Mouse (Mus musculus) spleen, postnatal 36 days (tissue): Measurements from ENCODE around the gene Zbtb20.
A peak's percentile ranks its signal among the peaks of the same experiment; 100 is the strongest.

Source experiments
- DNase-seq, 2 experiments: peaks; one replicate each; pipeline ENCODE4 v3.0.0; 2022; ENCODE audit warnings: low spot score in 2 of 2, mixed read lengths in 1 of 2

The Zbtb20 gene

DNA sequence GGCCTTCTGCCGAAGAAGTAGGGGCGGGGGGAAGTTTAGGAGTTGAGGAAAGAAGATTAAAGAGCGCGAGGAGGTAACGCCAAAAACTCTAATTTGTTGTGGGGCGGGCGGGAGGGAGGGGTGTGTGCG, at the start of gene Zbtb20:
TSS of gene Zbtb20 (plus strand) at position 30 of the 129 bp plus-strand sequence.
- no peak for DNase-seq

DNA sequence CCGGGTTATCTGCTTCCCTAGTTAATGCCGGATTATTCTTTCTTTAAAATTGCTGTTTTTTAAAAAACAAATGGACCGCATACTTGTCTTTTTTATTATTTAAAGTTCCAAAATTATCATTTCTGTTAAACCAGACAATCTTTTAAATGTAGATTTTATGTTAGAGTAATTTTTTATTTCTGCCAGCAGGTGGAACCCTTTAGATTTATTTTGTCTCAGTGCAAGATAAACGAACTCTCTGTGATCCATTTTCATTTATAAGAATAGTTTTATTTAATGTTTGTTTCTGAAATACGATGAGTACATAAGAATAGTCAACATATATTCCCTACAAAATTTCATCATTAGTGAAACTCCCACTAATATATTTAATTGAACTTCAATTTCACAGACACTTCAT, 39.7 kb upstream of the Zbtb20 start:
- no peak for DNase-seq

DNA sequence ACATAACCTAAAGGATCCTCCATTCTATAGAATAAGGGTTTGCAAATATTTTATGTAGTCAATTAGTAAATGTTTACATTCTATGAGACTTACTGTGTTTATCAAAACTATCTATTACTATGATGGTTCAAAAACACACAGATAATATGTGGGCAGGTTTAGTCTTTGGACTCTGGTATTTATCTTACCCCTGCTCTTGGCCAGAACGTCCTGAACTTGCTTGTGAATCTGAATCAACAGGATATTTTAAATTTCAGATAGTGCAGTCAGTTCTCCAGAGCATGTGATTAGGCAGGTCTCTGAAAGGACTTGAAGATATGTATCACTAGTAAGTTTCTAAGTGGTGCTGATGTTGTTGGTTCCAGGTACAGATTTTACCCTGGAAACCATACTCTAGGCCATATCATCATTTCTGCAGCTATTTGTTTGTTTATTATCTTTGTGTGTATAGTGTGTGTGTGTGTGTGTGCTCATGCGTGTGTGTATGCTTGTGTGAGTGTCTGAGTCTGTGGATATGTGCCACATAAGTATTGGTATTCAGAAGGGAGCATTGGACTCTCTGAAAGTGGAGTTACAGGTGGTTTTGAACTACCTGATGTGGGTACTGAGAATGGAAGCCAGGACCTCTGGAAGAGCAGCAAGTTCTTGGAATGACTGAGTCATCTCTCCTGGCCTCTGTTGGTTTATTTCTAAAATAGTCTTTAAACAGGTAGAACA, 39.1 kb upstream of the Zbtb20 start:
- DNase-seq = no peak

DNA sequence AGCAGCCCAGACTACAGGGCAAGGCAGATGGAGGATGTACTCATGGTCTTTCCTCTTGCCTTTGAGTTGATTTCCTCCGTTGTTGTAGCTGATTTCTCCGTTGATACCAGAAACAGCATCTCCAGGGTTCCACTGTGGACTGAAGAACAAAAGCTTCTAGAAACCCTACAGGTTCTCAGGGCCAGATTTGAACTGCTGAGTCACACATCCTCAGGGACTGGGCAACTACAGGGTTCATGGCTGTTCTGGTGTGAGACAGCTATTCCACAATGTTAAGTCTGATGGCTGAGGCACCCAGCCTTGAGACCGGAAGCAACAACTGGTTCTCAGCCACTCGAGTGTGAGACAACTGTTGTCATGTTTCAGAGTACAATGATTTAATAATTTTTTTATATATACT, 37.5 kb upstream of the Zbtb20 start:
- DNase-seq = no peak

DNA sequence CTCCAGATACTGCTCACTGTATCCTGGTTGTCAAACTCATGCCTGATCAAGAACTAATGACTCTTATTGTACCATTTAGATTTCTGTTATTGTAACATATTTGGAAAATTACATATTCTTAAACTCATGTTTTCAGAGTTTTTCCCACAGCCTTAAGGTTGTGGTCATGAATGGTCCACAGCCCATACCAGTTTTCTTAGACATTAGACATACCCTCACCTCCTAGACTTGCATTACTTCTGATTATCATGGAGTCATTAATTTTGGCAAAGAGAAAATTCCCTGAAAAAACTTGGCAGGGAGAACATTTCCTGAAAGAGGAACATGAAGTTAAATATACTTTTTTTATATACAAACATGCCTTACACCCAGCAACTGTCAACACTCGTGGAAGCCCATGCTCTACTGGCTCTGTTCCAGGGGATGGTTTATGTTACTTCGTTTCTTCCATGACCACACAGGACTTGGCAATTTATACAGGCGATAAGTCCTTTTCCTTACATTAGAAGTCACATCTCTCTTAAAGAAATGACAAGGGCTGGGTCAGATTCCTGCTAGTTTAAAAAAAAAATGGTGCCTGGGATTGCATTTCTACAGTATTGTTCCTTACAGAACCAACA, 18.0 kb upstream of the Zbtb20 start:
- DNase-seq = no peak

DNA sequence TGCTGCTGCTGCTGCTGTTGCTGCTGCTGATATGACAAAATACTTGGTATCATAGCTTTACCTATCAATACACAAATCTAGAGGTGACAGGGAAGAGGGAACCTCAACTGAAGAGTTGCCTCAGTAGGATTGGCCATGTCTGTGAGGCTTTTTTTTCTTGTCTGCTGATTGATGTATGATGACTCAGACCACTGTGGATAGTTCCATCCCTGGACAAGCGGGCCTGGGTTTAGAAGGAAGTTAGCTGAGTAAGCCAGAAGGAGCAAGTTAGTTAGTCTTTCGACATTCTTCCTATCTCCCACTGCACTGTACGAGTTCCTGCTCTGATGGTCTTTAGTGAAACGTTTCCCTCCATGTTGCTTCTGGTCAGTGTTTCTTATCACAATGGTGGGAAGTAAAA, 16.4 kb upstream of the Zbtb20 start:
- DNase-seq = no peak

DNA sequence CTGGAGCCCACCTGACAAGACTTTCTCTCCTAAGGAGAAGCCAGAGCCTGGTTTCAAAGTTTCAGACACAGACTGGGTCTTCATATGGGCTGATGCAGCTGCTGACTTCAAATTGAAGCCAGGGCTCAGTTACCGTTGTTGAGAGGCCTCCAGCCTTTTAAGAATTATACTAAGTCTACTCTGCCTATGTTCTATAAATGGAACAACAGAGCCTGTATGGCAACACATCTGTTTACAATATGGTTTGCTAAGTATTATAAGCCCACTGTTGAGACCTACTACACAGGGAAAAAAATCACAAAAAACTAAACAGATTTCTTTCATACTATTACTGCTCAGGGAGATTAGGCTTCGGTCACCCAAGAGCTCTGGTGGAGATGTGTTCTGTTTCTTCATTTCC, 12.4 kb upstream of the Zbtb20 start:
- no peak for DNase-seq

DNA sequence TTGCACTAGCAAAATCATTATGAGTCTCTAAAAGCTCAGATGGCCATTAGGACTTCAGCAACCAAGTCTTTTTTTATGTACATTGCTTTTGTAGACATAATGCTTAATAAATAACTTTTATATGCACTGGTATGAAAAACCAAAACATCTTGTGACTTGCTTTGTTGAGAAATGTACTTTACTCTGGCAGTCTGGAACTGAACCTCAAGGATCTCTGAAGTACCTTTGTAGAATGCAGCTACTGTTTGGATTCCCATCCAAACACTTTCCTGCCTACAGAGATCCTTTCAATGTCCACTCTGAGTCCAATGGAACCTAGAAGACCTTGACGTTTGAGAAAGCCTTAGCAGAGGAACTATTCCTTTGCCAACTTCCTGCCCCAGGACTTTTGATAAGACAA, 9.6 kb upstream of the Zbtb20 start:
- no peak for DNase-seq

DNA sequence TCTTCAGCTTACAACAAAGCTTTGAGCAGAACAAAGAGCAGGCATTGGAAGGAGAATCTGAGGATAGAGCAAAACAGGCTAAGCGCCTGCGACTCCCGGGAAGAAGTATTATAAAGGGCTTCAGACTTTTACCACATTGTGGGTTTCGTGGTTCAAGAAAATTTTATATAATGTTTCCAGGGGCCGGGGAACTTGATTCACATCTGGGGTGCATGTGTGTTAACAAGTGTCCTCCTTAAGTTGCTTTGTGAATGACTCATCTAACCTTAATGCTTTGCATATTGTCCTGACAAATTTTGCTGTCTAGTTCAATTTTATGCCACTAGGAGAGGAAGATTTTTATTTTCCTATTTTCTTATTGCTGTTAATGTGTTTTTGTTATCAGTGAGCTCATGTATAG, 3.6 kb upstream of the Zbtb20 start:
- no peak for DNase-seq

DNA sequence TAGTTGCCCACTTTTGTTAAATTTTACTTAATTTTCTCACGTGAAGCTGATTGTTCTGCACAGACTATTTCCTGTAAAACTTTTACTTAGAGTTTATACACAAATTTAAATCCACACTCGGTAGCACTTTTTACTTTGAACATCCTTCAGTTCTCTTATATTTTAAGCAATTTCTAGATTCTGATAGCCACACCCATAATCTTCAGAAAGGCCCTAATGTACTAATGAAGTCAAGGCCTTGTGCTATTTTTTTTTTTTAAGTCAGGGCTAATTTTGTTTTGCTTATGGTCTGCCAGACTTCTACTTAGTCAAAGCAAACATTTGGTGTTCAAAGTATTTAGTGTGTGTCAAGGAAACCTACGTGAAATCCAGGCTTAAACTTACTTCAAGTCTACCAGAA, 1.7 kb upstream of the Zbtb20 start:
- DNase-seq = no peak

DNA sequence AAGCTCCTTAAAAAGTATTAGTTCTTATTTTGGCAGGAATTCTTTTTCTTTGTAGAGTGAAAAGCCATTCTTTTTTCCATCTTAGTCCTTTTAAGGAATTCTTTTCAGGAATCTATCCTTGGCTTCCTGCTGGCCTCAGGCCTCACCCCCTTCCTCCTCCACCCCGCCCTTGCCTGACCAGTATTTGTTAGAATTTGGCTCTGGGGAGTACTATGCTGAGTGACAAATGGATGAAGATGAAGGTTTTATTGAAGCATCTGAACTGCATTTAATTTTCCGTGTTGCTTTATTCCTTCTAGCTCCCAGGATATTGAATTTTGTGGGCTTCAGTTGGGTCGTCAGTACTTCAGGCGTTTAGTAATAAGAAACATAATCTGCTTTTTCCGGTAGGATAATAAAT, 1.2 kb upstream of the Zbtb20 start:
- peak in 1 of 2 experiments; percentile 22 for DNase-seq

DNA sequence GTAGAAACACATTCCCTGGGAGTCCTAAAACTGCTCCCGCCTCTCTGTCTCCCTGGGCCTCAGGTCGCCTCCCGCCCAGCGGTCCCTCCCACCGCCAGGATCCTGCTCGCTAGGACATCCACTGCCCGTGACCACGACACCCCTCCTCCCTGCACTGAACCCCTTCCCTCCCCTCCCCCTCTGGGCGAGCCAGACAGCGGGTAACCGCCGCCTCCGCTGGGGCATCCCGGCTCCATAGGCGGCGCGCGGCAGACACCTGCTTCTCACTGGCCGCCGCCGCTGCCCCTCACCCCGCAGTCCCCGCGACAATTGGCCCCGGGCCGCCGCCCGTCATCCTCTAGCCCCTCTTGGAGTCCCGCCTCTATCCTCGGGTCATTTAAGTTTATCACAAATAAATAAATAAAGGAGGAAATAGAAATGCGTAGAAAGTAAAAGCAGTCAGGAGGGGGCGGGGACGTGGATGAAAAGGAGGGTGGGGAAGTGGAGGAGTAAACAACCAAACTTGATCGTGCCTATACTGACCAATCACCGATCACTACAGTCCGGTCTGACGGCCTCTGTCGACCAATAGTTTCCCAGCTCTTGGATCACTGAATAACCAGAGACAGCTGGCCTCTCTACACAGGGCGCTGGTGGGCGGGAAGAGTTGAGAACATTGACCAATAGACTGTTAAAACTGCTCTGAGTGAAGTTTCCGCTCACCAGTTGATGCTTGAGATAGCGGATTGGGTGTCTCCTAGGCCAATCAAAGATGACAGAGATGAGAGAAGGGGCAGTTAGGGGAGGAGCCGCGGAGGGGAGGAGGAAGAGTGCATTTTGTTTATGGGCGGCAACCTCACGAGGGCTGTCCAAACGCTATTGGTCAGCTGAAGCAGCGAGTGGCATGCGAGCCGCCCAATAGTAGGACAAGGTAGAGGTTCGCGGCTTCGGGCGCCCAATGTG, 500 bp upstream of the Zbtb20 start:
- DNase-seq = peak; percentile 98 to 99

DNA sequence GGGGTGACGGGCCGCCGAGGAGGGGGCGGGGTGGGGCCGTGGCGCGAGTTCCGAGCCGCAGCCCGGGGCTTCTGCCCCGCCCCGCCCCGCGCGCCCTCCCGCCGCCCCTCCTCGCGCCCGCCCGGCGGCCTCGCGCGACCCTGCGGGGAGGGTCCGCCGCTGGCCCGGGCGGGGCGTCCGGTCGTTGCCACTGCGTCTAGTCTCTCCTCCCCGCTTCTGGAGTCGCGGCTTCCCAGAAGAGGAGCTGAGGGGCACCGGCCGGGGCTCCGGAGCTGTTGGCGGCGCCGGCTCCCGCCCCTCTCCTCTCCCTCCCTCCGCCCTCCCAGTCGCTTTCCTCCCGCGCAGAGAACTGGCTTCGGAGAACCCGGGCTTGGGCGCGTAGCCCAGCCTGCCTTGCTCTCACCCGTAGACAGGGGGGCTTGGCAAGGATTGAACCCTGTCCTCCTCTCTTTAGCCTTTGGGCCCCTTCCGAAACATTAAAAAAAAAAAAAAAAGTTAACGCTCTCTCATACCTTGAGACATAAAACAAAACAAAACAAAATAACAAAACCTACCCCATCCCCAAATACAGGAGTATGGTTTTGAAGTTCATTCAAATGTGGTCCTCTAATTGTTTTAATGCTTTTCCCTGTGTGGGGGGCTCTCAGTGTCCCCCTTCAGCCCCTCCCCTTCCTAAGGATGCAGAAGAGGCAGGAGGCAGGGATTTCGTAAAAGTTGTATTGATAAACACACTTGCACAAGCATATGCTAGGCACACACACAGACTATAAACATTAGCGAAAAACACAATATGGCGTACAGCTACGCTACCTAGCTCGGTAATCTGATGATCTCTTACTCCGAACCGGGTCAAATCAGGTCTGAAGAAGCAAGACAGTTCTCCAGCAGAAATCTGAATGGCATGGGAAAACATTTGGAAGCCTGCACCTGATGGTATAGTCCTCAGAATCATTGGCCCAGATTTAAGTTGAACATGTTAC, 630 bp downstream of the Zbtb20 start:
- DNase-seq = peak in 1 of 2 experiments; percentile 9

DNA sequence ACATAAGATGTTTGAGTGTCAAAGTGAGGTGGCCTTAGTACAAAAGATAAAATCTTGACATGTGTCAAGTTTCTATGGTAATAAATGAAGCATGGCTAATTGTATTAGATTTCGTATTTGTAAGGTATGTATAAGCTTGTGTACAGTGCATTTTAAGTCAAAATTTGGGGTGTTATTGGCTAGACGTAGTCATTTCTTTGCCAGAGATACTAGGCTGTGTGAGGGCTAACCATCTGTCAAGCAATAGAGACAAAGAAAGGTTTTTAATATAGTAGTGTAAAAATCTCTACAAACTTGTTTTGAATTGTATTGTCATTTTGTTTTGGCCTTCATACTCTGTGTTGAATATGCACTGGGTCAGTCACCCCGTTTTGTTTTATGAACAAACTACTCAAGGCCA, 4.4 kb downstream of the Zbtb20 start:
- no peak for DNase-seq

DNA sequence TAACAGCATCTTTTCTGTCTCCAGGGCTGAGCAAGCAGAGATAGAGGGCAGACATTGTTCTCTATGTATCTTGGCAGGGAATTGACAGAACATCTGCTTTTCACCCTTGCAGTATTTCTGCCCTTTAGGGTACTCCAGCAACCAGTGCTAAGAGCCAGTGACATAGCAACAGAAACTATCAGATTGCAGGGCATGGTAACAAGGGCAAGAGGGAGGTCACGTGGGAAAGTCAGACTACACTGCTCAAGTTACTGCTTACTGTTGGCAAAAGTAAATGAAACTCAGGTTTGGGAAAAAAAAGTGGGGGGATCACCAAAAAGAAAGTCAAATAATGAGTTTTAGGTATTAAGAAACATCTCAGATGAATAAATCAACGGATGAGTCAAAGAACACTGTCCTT, 9.9 kb downstream of the Zbtb20 start:
- DNase-seq = no peak

DNA sequence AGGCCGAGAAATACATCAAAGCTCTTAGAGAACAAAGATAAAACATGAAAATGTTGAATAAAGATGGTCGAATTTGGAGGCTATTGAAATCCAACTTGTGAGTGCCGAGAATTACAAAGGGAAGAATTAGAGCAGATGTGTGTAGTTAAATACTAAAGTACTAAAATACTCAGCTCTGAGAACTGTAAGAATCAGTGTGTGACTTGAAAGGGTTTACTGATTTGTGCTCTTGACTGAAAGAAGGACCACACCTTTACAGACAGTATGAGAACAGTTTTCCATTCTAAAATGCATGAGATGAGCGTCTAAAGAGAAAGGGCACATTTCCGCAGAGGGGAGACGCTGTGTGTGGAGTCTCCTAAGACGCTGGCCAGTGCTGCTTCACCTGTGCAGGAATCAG, 10.3 kb downstream of the Zbtb20 start:
- DNase-seq = no peak

DNA sequence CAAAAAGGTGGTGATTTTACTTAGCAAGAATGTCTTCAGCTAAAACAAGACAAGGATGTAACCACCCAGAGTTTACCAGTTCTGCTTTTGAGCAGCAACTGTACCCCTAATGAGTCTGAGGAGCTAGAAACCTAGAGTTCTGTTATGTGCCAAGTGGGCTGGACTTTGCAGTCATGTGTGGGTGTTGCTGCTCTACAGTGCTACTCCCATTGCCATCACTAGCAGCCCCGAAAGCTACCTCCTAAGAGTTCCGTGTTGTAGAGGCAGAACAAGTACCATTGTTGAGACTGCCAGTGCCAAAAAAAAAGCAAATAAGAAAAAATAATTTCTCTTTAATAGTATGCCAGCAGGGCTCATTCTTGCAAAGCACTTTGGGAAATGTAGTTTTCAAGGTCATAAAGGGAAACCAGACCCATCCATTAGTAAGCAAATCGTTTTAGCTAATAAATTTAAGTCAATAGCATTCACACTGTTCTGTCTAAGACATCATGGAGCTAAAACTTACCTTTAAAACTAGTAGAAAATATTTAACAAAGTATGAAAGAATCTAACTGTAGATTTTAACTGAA, 21.5 kb downstream of the Zbtb20 start:
- peak; percentile 22 to 24 for DNase-seq

DNA sequence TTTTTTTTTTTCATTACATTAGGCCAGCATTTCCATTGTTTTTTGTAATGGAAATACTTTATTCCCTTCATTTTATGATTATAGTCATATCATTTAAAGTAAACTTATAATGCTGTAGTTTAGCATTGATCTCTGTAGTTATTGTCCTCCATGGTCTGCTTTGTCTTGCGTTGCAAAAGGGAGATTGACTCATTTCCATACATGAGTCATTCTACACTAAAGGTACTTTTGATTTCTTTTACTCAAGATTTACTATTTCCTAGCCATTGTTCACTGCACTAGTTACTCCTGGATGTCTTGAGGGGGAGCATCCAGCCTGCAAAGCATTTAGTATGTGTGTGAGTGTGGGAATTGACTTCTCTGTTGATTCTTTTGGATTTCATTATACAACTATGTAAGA, 24.6 kb downstream of the Zbtb20 start:
- DNase-seq = no peak

DNA sequence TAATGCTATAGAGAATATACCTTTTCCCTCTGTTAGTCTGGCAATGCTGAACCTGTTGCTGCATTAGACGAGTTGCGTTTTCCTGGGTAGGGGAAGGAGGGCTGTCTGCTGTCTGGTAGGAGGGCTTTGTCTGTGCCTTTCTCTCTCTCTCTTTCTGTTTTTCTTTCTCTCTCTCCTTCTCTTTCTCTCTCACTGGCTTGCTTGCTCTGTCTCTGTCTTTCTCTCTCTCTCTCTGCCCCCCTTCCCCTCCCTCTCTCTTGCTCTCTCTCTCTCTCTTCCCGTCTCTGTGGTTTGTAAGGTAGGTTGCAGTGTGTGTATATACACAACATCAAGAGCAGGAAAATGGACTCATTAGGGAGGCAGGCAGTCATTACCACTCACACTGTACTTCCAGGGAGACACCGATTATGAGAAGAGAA, 31.6 kb downstream of the Zbtb20 start:
- DNase-seq = peak; percentile 43 to 49

DNA sequence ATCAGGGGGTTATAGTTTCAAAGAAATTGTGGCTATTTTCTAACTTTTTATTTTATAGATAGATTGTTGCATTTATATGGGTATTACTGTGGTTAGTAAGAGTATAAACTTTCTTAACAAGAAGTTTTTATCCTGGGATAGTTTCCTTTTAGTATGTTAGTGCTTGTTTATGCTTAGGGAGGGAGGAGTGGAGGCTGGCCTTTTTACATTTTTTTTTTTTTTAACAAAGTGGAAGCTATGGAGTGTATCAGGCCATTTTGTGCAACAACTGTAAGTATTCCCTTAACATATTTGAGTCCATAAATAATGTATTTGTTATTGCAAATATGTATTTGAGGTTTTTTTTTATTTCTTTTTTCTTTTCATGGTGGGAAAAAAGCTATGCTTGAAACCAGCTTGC, 32.7 kb downstream of the Zbtb20 start:
- DNase-seq = no peak

DNA sequence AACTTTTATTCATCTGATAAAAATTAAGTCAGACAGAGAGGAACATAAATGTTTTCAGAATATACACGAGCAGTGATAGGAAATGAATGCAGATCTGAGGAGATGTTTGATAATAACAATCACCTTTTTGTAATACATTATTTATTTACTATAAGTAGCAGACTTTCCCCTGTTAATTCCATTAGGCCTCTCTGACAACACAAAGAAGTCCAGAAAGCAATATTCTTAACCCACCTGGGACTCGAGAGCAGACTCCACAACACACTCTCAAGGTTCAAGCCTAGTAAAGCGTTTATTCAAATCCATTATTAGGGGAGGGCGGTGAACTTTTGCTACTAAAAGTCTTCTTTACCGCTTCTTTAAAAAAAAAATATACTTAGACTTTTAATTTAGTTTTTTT, 33.2 kb downstream of the Zbtb20 start:
- no peak for DNase-seq

DNA sequence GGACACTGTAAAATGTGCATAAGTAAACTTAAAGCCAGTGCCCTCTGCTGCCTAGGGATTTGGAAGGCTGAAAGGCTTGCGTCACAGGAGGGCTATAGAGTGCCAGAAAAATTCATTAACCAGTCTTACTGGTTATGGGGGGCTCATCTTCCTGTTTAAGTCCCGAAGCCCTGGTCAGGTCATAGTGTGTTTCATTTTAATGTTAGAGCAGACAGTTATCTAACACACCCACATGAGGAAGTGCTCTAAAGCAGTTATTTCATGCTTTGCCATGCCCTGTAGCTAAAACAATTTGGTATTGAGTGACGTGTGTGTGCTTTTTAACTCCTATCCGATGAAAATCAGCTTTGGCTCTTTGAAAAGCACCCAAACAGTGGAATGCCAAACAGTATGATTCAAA, 34.3 kb downstream of the Zbtb20 start:
- DNase-seq = no peak
